Mouse (Mus musculus) gastrocnemius, postnatal 10 days (tissue): ENCODE data around the gene Spns2. TPM values are rescaled to one million over a fixed set of nuclear protein-coding genes. Genes with fewer than 3 reads are reported as not detected.

Experiments
- DNase-seq: peaks from one replicate; pipeline ENCODE4 v3.0.0; 2021; ENCODE audit warnings: mixed read lengths
- total RNA-seq, 2 experiments: library from RNA; stranded (reverse); gene quantifications; 2 replicates each; pipeline ENCODE4 v1.2.3; 2021

Gene Spns2
- total RNA-seq, 2 experiments from 2014 or later: 15.8 to 20.0 TPM

GRCm38 (mm10) chr11:72501426-72502002, 11.8 kb upstream of the Spns2 start:
- no peak for DNase-seq

GRCm38 (mm10) chr11:72500139-72500538, 10.4 kb upstream of the Spns2 start:
- DNase-seq: no peak

- no peak for DNase-seq
Observed at GRCm38 (mm10) chr11:72497367-72497766, 7.7 kb upstream of the Spns2 start.

GRCm38 (mm10) chr11:72496775-72497174, 7.1 kb upstream of the Spns2 start:
- DNase-seq: no peak

- DNase-seq: no peak
Observed at GRCm38 (mm10) chr11:72496066-72496465, 6.4 kb upstream of the Spns2 start.

GRCm38 (mm10) chr11:72494046-72494988, 4.6 kb upstream of the Spns2 start:
- no peak for DNase-seq

DNA sequence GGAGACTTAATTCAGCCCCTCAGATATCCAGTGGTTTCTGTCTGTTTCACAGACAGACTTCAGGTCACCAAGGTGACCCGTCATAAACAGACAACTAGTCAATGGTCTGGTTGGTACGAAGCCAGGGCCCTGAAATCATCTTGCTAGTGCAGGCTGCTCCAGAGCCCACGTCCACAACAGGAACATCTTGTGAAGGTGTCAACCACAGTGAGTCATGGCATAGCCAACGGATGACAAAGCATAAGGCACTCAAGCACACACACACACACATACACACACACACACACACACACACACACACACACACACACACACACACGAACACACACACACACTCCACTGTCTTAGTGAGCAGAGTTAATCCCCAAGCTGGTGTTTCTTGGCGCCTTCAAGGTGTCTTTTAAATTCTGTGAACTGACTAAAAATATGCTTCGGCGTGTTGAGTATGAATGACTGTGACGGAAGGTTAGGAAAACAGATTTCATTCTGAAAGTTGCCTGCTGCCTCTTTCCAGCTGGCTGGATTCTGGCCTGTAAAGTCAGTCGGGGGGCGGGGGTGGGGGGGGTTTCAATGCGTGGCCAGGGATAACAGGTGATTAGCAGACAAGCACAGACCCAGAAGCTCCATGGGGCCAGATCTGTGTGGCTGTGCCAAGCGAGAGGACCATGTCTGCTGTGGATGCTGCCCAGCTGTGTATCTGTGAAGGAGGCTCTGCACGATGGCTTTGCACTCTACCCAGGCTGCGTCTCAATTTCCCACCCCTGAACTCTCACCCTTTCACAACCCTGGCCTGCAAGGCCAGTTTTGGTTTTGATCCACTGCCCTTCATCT, 1.6 kb upstream of the Spns2 start:
- DNase-seq: no peak

GRCm38 (mm10) chr11:72489397-72489796, 307 bp downstream of the Spns2 start:
- DNase-seq: peak; percentile 36

DNA sequence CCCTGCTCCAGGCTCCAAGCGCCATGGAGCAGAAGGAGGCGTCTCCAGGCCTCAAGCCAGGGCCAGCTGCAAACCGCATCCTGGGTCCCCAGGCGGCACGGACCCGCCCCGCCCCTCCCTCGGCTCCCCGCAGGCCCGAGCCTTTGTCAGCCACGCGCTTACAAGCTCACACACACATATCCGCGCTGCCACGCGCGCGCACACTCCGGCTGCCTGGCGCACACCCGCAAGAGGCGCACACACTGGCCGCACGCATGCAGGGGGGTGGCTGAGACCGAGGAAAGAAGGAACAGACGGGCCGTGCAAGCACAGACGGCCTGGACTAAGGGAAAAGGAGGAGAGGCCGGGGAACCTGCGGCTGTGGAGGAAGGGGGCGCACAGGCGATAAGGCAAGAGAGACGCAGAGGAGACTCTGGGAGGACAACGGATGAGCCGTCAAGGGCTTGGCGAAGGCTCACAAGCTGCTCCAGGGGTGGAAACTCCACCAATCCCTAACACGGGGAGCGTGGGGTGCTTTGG, 892 bp downstream of the Spns2 start:
- DNase-seq: peak; percentile 29

DNA sequence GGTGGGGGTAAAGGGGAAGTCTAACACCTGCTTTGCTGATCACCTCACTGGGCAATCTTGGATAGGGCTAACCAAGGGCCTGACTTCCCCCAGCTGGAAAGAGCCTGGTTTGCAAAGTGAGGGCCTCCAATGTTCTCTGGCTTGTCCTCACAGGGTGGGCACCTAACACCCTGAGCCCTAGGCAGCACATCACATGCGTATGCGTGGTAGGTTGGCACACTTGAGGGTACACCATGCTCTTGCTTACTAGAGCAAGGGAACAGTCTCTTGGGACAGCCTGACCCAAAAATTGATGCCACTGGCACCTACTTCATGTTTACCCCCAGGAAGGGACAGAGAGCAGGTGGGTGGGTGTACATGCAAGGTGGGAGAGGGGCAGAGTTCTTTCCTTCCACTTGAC, 2.0 kb downstream of the Spns2 start:
- no peak for DNase-seq

DNA sequence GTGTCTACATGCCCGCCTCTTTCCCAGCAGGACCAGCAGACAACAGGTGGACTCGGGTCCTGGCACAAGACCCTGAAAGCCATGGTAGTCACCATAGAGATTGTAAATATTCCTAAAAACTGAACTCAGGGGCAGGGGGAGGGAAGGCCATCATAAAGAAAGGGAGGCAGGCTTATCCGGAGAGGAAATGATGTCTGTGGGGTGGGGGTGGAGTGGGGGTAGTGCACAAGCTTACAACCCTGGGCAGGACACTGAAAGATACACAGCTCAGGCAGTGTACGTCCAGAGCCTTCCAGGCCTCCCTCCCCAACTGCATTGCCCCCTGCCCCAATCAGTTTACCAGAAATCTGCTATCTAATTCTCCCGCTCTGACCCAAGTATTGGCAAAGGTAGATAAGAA, 2.5 kb downstream of the Spns2 start:
- DNase-seq: no peak

GRCm38 (mm10) chr11:72485960-72486359, 3.7 kb downstream of the Spns2 start:
- DNase-seq: no peak

DNA sequence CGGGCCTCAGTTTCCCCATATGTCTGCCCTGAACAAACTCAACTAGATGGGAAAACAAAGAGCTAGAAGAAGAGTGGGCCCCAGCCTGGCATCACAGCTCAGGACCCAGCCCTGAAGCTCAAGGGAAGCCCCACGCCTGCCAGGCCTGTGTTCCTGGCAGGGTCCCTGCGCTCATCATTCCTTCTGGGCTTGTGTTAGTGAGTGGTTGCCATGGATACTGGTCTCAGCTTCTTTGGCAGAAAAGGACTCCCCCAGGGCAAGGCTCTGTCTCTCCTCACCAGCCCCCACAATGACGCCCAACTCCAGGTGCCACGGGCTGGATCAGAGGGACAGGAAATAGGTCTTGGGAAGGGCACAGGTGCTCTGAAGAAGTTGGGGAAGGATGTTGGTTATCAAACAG, 4.5 kb downstream of the Spns2 start:
- DNase-seq: no peak

DNA sequence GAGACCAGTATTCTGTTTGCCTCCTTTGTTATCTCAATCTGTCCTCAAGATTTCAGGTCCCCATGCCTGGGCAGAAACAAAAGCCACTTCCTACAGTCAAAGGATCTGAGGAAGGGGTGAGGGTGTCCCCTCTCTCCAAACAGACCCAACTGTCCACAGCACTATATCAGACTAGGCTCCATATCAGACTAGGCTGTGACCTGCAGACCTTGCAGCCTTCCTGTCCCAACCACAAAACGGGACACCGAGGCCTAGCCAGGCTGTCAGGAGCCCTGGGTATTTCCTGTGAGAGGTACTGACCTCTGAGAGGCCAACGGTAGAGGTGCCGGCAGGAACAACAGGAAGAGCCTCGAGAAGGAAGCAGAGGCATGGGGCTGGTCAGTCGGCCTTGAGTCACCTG, 5.2 kb downstream of the Spns2 start:
- no peak for DNase-seq

DNA sequence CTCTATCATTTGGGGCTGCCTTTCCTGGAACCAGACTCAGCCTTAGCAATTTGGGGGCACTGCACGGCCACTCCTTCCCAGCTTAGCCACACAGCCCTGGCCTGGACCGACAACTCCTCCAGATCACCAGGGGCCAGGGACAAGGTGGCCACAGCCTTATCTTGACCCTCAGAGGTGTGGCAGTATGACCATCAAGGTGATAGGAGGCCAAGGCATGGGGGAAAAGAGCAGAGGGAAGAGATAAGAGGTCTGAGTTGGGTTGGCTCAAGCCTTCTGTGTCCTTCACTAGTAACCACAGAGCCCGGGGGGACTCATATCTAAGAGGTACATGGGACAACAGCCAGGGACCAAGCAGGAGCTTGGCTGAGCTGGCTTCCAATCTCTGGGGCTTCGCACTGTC, 7.8 kb downstream of the Spns2 start:
- no peak for DNase-seq

GRCm38 (mm10) chr11:72481313-72481712, 8.4 kb downstream of the Spns2 start:
- DNase-seq: no peak

GRCm38 (mm10) chr11:72479499-72479898, 10.2 kb downstream of the Spns2 start:
- no peak for DNase-seq

DNA sequence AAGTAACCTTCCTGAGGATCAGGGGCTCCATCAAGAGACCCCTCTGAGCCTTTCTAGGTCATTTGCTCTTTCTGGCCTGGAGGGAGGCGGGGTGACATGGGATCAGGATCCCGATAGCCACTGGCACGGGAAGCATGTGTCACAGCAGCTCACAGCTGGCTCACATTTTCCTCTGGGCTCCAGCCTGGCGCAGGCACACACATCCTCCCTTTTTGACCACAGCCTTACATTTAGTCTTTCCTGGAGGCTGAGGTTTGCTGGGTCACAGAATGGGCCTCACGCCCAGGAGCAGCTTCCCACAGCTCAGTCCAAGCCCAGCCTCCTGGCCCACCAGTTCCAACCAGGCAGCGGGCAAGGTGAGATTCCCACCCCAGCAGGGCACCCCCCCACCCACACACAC, 11.5 kb downstream of the Spns2 start:
- DNase-seq: no peak

DNA sequence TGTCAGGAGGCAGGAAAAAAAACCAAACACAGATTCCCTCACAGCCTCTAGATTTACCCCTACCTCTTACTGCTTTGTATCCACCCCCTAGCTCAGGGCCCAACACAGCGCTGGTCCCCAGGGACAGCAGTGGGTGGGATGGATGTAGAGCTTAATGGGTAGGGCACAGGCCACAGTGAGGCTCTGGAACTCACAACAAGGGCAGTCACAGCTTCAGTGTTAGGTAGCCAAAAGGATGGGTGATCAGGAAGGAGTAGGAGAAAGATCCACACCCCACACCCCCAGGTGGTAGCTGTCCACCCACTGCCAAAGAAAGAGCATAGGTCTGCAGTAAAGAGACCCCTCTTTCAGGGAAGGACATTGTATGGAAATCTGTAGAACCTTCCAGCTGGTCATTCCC, 12.1 kb downstream of the Spns2 start:
- no peak for DNase-seq

- no peak for DNase-seq
Observed at GRCm38 (mm10) chr11:72477182-72477581, 12.5 kb downstream of the Spns2 start.

DNA sequence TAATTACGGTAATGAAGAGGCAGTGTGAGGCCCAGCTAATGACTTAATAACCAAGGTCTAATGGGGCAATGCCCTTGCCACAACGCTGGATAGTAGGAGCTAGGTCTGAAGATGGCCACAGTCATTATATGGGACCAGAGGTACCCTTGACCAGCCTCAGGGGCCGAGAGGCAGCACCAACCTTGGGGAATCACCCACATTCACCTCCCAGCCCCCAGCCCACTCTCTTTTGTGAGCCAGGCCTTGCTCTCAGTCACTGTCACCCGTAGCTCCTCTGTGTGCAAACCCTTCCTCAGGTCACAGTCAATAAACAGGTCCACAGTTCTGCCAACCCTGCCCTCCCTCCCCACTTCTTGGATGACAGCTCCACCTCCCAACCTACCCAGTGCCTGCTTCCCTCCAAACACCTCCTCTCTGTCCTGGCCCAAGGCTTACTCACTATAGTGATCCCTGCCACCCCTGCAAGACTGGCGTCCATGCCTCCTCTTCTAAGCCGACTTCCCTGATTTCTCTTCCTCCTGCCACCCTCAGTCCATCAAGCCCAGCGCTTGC, 13.6 kb downstream of the Spns2 start:
- DNase-seq: no peak

DNA sequence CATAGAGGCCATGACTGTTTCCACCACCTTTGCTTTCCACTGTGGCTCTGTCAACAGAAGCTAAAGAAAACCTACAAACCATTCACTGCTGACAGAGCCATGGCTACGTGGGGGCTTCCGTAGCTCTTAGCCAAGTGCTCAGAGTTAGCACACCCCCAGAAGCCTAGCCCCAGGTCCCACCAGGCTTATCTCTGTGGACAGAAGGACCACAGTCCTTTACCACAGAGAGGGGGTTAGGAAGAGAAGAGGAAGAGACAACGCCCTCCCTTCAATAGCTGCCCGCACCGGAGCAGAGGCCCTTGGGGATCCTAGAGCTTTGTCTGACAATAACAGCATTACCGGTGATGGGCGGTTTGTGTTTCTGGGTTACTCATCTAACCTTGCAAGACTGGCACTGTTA, 14.3 kb downstream of the Spns2 start:
- DNase-seq: no peak
